Mouse (Mus musculus) embryo, embryonic 11 days (tissue): Measurements from ENCODE around the gene Cacna1c.

Source experiments
- DNase-seq: peaks from one replicate; pipeline ENCODE4 v3.0.0-alpha.2; 2015

Gene Cacna1c

GRCm38 (mm10) chr6:118777457-118777856 lies 418.8 kb downstream of the Cacna1c start:
- no peak for DNase-seq

- no peak for DNase-seq
These were observed 419.8 kb downstream of the Cacna1c start for GRCm38 (mm10) chr6:118776459-118776858.

- DNase-seq, result no peak
These were observed 423.6 kb downstream of the Cacna1c start for GRCm38 (mm10) chr6:118772581-118772980.

- DNase-seq, result no peak
These were observed 425.1 kb downstream of the Cacna1c start for GRCm38 (mm10) chr6:118771121-118771520.

- DNase-seq, result no peak
These were observed 425.8 kb downstream of the Cacna1c start for GRCm38 (mm10) chr6:118770396-118770795.

GRCm38 (mm10) chr6:118769792-118770191 lies 426.4 kb downstream of the Cacna1c start:
- DNase-seq, result no peak

GRCm38 (mm10) chr6:118767698-118768097 lies 428.5 kb downstream of the Cacna1c start:
- DNase-seq, result no peak

- no peak for DNase-seq
These were observed 431.0 kb downstream of the Cacna1c start for GRCm38 (mm10) chr6:118765261-118765660.

GRCm38 (mm10) chr6:118759015-118759414 lies 437.2 kb downstream of the Cacna1c start:
- no peak for DNase-seq

- DNase-seq, result no peak
These were observed 437.8 kb downstream of the Cacna1c start for GRCm38 (mm10) chr6:118758290-118758907.

- DNase-seq, result no peak
These were observed 438.5 kb downstream of the Cacna1c start for GRCm38 (mm10) chr6:118757533-118758289.

- peak; percentile 41 for DNase-seq
These were observed 439.7 kb downstream of the Cacna1c start for GRCm38 (mm10) chr6:118756511-118756910.

GRCm38 (mm10) chr6:118755768-118756167 lies 440.4 kb downstream of the Cacna1c start:
- DNase-seq, result no peak

GRCm38 (mm10) chr6:118754439-118754838 lies 441.8 kb downstream of the Cacna1c start:
- DNase-seq, result no peak

- no peak for DNase-seq
These were observed 442.4 kb downstream of the Cacna1c start for GRCm38 (mm10) chr6:118753787-118754186.

- no peak for DNase-seq
These were observed 443.2 kb downstream of the Cacna1c start for GRCm38 (mm10) chr6:118753064-118753463.

- no peak for DNase-seq
These were observed 446.9 kb downstream of the Cacna1c start for GRCm38 (mm10) chr6:118749285-118749684.

GRCm38 (mm10) chr6:118742701-118743100 lies 453.5 kb downstream of the Cacna1c start:
- no peak for DNase-seq

GRCm38 (mm10) chr6:118741841-118742240 lies 454.4 kb downstream of the Cacna1c start:
- DNase-seq, result no peak

GRCm38 (mm10) chr6:118739961-118740599 lies 456.1 kb downstream of the Cacna1c start:
- DNase-seq, result no peak

- DNase-seq, result no peak
These were observed 456.9 kb downstream of the Cacna1c start for GRCm38 (mm10) chr6:118739344-118739743.

GRCm38 (mm10) chr6:118738656-118739055 lies 457.6 kb downstream of the Cacna1c start:
- no peak for DNase-seq

- DNase-seq, result no peak
These were observed 459.1 kb downstream of the Cacna1c start for GRCm38 (mm10) chr6:118737078-118737477.

GRCm38 (mm10) chr6:118736491-118736890 lies 459.7 kb downstream of the Cacna1c start:
- DNase-seq, result no peak
